Mouse (Mus musculus): ENCODE measurements around the gene Fxyd1.

DNA sequence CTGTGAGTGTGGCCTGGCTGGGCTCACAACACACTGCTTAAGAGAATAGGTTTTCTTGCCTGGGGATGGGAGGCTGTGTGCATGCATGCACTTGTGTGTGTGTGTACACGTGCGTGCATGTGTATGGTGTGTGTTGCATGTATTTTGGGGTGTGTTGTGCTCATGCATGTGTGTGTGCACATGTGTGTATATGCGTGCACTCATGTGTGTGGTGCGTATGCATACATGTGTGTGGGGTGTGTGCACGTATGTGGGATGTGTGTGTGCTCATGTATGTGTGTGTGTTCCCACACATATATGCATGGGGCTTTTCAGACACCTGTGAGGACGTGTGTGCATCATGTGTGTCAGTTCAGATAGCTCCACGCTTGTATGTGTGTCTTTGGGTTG is 3.6 kb upstream of the Fxyd1 start:
- no peak for TF ChIP-seq CTCF (IDR thresholded peaks at IDR 0.05; ENCODE audit: low read depth)
- no peak for TF ChIP-seq EP300 (IDR thresholded peaks at IDR 0.05; ENCODE audit: low read depth)

Measured in liver, postnatal 0 days (tissue).